Mouse (Mus musculus): ENCODE results near the gene Cyp24a1.
"Not testable (repeated sequence)": the region's sequence is repeated elsewhere in the genome, so short reads cannot be mapped to it uniquely, and the experiment has no call there.

Cyp24a1 gene

DNA sequence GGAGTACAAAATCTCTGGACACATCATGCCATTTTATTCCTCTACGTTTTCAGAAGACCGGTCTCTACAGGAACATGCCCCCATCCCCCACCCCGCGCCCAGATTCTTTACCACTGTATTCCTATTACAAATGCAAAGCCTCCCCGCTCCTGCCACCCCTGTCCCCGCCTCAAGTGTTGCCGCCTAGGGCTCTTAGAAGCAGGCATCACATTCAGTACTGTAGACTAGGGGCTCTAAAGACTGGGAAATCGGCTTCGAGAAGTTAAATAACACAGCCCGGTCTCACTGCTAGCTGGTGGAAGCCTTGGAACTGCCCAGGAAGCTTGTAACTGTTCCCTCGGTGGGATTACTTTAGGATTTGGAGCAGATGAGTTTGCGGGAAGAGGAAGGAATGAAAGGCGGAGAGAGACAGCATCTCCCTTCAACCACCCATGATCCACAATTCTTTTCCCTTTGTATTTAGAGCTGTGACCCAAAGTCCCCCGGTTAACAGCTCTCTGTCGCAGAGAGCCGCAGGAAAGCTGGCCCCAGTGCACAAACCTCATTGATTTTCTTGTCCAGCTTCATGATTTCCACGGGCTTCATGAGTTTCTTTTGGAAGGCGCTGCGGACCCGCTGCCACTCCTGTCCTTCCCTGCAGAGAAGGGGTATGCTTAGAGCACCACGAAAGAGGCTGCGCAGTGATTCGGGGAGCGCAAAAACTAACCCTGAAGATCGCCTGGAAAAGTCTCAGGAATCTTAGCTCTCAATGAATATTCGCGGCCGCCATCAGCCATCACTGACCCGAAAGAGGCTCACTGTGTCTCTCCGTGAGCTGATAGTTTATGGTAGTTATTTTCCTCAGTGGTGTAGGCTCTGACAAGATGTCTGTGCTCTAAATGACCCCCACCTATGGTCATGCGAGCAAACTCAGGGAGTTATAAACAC is 1.9 kb downstream of the Cyp24a1 start:
- DNase-seq = no peak

DNA sequence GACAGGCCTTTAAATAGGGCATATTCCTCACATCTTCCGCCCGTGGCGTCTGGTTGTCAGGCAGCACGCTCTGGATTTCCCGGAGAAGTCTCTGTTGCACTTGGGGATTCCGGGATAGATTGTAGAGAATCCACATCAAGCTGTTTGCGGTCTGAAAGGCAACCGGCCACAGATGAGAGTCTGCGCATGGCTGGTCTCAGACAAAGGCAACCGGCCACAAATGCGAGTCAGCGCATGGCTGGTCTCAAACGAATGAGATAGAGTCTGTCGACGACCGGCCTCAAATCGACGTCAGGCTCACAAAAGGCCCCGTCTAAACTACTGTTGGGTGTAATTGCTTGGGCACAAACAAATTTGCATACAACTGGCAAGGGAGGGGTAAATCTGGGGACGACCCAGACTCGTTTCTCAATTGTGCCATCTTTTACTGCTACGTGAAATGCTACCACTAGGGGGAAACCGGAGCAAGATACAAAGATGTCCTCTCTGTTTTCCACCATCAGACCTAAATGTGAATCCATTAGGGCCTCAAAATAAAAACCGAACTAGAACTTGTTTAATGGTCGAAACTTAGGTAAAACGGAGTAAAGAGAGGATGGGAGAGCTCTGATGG is 8.9 kb downstream of the Cyp24a1 start:
- DNase-seq = no peak

DNA sequence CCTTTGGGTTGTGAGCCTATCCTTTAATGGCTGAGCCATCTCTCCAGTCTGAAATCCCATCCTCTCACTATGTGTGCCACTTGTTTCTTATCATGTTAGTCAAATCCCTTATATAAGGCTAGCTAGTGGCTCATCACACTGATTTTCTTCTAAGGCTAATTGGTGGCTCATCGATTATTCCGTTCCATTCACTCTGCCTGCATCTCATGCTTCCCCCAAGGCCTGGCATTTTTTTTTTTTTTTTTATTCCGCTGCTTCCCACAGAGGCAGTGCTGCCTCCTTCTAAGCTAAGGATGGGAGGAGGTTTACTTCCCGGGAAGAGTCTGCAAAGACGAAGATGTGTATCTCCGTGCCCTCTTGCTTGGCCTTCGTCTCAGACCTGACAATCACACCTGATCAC is 9.7 kb downstream of the Cyp24a1 start:
- DNase-seq = no peak

DNA sequence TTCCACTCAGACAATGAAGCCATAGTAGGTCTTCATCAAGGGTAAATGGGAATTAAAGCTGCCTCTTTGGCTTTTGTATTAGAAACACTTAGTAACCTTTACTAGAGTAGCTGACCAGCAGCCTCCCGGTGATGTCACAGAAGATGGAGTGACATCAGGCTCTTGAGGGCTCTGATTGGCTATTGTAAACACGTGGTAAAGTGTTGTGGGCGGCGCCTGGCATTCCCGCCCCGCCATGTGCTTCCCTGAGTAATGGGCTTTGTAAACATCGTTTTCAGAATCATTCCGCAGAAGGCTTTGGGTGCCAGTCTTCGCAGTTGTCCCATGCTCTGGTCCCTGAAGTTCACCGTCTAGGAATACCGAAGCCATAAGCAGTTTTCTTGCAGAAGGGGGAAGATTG is 13.0 kb downstream of the Cyp24a1 start:
- DNase-seq = no peak

DNA sequence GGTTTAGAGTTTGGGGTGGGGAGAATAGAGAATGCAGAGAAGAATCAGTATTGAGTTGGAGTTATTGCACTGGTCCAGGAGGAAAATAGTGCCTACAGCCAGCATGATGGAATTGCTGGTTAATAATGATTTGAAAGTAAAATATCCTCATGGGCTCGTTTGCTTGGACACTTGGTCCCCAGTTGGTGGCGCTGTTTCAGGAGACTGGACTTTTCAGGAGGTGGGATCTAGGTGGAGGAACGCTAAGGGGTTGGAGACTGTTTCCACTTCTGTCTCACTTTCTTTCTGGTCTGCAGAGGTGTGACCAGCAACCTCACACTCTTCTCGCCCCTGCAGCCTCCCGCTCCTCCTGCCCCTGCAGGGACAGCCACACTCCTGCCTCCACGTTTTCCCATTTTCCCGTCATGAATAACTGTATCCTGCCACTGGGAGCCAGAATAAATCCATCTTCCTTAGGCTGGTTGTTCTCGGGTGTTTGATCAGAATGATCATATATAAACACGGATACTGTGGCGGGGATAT is 14.9 kb downstream of the Cyp24a1 start:
- DNase-seq = no peak

DNA sequence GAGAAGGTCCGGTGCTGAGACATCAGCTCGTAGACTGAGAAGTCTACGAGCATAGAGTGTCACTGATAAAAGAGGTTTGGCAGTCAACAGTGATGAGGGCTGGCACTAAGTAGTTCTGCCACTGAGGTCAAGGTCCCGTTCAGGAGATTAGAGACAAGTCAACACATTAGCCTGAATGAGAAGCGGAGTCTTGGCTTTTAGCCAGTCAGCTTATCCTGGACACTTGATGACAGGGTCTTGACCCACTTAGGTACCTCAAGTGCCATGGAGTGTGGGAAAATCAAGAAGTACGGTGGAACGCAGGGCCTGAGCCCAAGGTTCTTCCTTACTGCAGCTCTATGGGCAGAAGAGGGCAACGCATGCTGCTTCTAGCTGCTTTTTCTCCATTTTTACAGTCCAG is 20.3 kb downstream of the Cyp24a1 start:
- DNase-seq = no peak

DNA sequence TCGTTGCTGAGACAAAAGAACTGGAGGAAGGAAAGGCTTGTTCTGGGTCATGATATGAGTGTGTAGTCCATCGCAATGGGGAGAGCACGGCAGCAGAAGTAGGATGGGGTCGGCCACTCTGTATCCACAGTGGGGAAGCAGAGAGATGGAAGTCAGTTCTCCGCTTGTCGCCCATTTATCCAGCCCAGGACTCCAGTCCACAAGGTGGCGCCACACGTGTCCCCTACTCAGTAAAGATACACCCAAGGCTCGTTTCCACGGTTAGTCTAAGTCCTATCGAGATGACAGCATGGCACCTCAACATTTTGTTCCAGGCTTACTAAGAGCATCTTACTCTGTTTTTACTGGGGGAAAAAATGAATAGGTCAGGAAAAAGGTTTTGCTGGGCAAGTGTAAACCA is 20.7 kb downstream of the Cyp24a1 start:
- no peak for DNase-seq

DNA sequence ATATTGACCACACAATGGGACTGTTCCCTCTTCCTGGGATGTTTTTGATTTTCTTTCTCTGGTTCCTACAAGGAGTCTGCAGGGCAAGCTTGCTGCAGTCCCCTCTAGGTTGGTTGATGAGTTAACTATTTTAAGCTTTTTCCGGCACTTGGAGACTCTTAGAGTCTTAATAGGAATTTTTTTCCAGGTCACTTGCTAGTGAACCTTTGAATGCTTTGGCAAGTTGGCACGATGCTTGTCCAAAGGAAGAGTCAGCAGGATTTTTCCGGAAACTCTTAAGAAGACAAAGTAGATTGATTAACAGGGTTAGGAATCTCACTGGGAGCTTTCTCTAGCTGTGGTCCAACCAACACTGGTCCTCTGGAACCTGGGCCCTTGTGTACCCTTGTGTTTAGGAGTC is 21.8 kb downstream of the Cyp24a1 start:
- DNase-seq = no peak

DNA sequence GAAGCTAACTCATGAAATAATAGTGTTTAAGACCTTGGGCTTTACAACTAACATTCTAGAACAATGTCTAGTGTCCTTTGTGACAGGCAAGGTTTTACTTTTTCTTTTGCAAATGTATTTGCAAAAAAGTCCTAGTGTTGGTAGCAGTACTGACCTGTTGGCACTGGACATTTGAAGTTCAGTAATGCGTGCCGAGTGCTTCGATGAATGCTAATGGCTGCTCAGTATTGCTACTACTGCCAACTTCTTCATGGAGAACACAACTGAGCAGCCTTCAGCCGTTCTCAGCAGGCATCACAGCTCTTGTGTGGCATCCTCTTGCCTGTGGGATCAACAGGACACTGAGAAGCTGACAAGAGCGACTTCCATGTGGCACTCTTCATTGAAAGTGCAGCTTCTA is 22.8 kb downstream of the Cyp24a1 start:
- DNase-seq = no peak

DNA sequence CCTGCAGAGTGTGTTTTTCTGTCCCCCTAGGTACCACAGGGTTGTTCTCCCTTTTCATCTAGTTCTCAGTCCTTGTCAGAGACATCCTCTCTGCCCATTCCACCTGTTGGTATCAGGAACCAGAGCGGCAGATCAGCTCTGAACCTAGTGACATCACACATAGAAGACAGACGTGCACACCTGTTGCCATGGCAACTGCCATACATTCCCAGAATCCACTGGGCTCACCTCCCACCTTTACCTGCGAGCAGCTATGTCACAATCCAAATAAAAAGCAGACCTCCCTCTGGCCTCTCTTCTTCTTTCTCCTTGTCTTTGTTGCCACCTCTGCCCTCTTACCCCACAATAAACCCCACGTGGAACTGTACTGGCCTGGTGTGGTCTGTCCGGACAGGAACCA is 26.4 kb downstream of the Cyp24a1 start:
- peak; percentile 71 for DNase-seq

DNA sequence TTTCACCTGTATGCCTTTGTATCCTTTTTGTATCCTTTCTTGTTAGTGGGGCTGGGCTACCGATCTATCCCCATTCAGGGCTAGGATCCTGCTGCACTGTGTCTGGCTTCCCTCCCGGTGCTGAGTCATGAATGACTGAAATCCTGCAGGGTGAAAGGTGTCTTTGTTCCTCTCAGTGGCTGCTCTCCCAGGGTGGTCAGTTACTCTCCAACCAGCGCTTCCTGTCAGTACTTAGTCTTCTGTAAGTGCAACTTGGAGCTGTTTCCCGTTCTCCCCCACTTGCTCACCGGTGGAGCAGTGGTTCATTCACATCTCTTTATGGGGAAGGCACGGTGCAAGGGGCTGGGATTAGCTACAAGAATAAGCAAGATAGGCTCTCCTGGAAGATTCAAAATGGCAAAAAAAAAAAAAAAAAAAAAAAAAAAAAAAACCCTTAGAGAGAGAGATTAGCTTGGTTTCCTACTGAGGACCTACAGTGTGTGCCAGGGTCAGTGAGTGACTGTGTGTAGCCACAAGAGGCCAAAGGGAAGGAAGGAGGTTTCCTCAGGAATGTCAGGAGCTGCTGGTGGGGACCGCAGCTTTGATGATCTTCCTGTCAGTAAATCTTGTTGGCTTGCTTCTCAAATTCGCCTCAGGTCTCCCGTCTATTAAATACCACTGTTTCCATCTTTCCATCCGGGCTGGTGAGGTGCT is 27.2 kb downstream of the Cyp24a1 start:
- peak; percentile 83 for DNase-seq

DNA sequence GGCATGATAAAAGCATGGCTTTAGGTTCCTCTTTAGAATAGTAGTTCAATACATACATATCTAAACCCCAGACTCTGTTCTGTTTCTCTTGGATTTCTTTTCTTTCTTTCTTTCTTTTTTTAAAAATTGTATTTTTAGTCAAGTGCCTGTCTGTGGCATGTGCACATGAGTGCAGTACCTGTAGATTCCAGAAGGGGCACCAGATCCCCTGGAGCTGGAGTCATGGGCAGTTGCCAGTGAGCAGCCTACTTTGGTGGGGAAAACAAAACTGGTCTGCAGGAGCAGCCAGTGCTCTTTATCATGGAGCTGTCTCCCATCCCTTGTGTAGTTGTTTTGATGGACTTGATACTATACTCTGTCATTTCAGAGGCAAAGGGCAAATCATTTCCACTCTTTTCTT is 28.9 kb downstream of the Cyp24a1 start:
- peak; percentile 48 for DNase-seq

DNA sequence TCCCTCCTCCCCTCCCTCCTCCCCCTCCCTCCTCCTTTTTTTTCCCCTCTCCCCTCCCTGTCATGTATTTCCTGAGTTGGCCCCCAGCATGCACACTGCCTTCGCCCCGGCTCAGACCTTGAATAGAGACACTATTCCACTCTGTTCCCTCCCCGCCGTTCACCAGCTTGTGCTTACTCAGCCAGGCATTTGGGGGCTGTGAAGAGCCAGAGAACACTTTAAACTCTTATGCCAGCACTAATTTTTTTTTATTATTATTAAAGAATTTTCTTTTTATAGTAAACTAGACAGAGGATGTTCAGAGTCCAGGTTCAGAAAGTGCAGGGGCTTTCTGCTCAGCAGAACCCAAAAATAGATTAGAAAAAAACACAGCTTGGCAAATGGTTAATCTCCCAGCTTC is 32.1 kb downstream of the Cyp24a1 start:
- DNase-seq = peak; percentile 55

DNA sequence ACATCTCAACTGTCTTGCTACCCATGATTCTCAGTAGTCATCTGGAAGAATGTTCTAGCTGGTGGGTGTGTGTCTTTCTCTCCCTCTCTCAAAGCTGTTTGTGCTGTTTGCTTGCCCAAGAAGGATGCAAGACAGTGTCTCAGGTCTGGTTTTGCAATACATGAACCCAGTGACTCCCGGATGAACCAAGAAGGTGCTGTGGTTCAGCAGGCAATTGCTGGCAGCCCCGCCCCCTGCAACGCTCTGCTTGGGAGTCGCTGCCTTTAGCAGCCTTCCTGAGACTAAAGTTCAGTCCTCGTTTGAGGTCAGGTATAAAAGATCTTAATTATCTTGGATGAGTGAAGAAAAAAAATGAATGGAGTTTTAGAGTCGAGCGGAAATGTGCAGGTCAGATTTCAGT is 35.3 kb downstream of the Cyp24a1 start:
- peak; percentile 23 for DNase-seq

DNA sequence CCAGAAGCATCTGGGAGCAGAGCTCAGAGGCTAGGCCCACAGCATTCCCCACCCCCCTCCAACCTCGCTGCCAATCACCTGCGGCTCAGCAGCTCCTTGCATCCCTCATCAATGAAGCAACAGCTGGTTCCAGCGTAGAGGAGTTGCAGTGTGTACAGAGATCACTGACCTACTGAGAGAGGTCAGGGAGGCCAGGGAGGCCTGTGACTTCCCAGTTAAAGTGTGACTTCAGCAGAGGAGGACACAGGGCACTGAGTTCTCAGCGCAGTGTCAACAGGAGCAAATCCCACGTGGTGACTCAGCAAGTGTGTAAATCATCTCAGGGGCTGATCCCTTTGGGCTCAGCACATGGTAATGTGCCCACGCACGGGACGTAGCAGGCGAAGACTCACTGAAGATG is 37.1 kb downstream of the Cyp24a1 start:
- DNase-seq = peak; percentile 72

DNA sequence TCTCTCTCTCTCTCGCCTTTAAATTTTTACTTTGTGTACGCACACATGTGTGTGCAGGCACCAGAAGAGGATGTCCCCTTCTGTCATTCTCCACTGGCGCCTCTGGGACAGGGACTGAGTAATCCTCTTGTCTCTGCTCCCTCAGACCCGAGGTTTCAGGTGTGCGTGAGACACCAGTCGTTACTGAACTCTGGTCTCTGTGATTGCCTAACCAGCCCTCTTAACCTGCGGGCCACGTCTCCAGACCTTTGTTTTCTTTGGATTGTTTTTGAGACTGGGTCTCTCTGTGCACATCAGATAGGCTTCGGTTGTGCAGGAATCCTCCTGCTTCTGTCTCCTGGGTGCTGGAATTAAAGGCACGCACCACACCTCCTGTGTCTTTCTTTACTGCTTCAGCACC is 37.8 kb downstream of the Cyp24a1 start:
- peak; percentile 49 for DNase-seq

DNA sequence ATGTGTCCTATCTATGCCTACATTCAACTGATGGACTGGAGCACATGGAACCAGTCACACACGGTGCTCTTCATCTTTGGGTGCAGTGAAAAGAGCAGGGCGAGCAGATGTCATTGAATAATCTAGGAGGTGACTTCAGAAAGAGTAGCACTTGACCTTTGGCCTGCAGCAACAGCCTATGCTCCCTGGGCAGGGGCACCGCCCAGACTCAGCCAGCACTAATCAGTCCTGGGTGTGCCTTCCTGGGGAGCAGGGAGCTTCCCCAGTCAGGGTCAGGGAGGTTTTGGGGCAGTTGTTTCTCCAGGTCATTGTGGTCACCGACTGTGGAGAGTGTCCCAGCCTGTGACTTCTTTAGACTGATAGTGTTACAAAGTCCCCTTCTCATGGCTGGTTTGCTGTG is 43.1 kb downstream of the Cyp24a1 start:
- DNase-seq = not testable (repeated sequence)

DNA sequence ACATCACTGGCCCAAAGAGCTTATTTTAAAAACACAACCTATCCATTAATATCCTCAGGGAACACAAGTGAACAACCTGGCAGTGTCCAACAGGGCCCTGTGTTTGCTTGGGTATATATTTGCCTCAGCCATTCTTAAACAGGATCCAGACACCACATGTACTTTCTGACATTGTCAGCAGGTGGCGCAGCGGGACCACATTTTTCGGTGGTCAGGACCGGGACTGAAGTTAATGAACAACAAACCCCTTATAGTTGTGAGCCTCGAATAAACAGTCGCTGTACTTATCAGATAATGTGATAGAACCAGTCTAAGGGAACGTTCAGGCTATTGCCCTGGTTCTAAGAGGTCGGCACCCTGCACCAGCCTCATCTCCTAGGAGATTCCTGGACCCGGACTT is 46.0 kb downstream of the Cyp24a1 start:
- peak; percentile 93 for DNase-seq

DNA sequence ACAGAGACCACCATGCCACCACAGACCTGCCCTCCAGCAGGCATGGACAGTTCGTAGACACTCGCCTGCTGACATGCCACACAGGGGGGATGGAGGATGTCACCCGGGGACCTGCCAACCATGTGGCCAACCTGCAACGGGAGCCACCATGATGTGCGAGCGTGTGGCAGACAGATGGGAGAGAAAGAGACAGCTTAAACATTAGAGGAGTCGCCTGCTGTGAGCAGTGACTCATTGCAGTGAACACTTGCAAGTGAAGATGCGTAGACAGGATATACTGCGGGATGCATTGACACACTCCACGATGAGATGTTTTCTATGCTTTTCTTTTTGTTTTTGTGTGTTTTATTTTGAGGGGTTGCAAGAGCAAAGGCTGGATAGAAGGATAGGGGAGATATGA is 49.3 kb downstream of the Cyp24a1 start:
- no peak for DNase-seq

DNA sequence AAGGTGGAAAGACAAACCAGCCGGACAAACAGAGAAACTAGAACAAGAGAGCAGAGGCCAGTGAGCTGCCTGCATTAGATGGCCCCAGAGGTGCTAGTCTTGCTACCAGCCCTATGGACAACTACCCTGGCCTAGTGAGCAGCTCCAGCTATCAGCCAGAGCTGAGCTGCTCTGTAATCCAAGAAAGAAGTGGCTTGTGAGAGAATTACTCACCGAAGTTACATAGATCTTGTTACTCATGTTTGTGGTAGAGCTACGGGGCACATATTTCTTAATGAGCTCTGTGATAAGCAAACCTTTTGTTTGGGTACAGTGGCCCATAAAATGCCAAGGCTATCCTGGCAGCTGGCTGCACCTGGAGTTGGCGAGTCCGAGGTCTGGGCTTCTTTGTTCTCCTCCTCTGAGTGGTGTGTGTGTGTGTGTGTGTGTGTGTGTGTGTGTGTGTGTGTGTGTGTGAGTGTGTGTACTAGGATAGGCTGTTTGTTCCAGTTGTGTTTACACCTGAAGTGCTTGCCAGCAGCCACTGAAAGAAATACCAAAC is 50.0 kb downstream of the Cyp24a1 start:
- no peak for DNase-seq

DNA sequence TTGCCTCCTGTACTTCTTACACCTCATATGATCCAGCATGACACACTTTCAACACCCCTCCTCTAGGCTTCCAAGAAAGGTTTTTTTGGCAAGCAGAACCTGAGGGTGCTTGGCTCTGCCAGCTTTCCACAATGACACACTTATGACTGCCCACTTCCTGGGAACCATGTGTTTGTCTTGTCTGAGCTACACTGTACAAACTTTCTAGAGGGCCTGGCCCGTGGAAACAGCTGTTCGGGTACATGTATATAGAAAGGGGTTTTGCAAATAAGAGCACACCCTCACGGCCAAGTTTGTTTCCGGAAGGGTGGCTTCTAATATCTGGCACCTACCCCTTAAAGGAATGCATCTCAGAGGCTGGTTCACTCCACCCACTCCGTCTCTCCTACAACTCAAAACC is 51.1 kb downstream of the Cyp24a1 start:
- no peak for DNase-seq

DNA sequence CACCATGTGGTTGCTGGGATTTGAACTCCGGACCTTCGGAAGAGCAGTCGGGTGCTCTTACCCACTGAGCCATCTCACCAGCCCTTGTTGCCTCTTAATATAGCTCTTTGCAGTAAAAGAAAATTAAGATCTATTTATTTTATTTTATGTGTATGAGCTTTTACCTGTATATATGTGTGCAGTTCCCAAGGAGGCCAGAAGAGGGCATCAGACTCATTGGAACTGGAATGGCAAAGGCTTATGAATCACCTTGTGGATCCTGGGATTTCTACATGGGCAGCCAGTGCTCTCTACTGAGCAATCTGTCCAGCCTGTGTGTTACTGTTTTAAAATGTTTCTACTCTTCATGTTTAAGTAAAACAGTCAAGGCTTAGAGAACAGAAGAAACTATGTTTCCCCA is 54.4 kb downstream of the Cyp24a1 start:
- no peak for DNase-seq

DNA sequence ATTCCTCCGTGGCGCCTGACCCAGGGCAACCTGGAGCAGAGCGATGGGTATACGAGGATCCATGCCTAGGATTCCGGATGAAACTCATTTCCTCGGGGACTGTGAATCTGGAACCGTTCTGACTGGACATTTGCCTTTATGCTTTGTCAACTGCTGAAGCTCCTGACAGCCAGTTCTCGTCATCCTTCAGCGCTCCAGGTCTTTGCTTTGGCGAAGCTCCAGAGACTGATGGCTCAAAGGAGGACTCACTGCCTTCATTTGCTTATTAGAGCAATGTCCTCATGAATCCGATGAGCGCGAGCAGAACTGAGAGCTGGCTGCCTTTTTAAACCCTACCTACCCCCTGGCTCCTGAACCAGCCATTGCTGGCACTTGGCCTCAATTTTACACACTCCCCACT is 58.2 kb downstream of the Cyp24a1 start:
- DNase-seq = no peak

All from heart, adult 11 months (tissue).